17 mouse cellular contexts compared by ENCODE assay signal in the genomic region with DNA sequence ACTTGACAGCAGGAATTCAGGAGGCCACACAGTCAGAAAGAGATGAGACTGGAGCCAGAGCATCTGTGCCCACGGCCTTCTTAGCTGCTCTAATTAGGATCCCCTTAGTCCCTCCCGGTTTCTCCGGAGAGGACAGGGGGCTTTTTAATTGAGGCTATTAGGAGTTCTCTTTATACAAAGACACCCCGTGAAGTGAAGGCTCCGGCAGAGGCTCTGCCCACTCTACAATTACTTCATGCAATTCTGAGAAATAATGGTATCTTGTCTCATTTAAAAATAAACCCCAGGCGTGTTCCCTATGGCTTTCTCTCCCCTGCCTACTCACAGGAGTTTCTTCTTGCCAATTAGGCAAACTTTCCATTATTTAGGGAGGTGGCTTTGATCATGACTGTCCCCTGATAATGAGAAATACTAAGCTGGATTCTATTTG. TPM values are rescaled to one million over a fixed set of nuclear protein-coding genes. Genes with fewer than 3 reads are reported as not detected.
DNase-seq lines count a peak whose midpoint lies in the region; ATAC-seq and TF ChIP-seq lines count a peak whose summit lies in the region.
"Had no signal": no experiment of that assay in that cellular context is flagged by ENCODE, and none has a peak within 500 bp of the region (broad histone marks: within the 10 kb centered on the region; RNA-seq: fewer than 3 reads in every experiment).

No protein-coding gene starts in this region.

- WGBS in hindbrain, embryonic 11.5 days = 28% methylated on average over 6 of the region's 6 CpGs
- WGBS in hindbrain, embryonic 10.5 days = 35% methylated on average over 6 of the region's 6 CpGs
- 33% methylated on average over 6 of the region's 6 CpGs for WGBS in embryonic facial prominence, embryonic 14.5 days
- WGBS in hindbrain, embryonic 12.5 days = 24% methylated on average over 6 of the region's 6 CpGs
- 13% methylated on average over 6 of the region's 6 CpGs for WGBS in midbrain, postnatal 0 days
- 76% methylated on average over 6 of the region's 6 CpGs for WGBS in stomach, postnatal 0 days

- no peak overlapping the region for H3K4me2 ChIP-seq in hindbrain, embryonic 11.5 days (replicated peaks; ENCODE audit: low read depth, low read length)
- no peak overlapping the region for H3K4me2 ChIP-seq in embryonic facial prominence, embryonic 14.5 days (ENCODE audit: low read depth, low read length)
- no peak overlapping the region for H3K4me2 ChIP-seq in hindbrain, embryonic 12.5 days (replicated peaks)
- no peak overlapping the region for H3K4me2 ChIP-seq in midbrain, postnatal 0 days (ENCODE audit: low read depth, low read length, poor library complexity, severe bottlenecking)
- H3K4me2 ChIP-seq in stomach, postnatal 0 days (replicated peaks; ENCODE audit: low read depth) = no peak overlapping the region

- H3K9me3 ChIP-seq in hindbrain, embryonic 11.5 days (ENCODE audit: control insufficient read depth, low read length) = no peaks in the 10 kb centered on the region
- H3K9me3 ChIP-seq in hindbrain, embryonic 10.5 days = no peaks in the 10 kb centered on the region
- no peaks in the 10 kb centered on the region for H3K9me3 ChIP-seq in embryonic facial prominence, embryonic 14.5 days (ENCODE audit: control insufficient read depth, low read length)
- H3K9me3 ChIP-seq in hindbrain, embryonic 12.5 days (replicated peaks) = no peaks in the 10 kb centered on the region
- no peaks in the 10 kb centered on the region for H3K9me3 ChIP-seq in midbrain, postnatal 0 days (ENCODE audit: low read length)
- no peaks in the 10 kb centered on the region for H3K9me3 ChIP-seq in stomach, postnatal 0 days (ENCODE audit: control insufficient read depth, low read length)

- no peak for TF ChIP-seq CTCF in midbrain, postnatal 0 days (IDR thresholded peaks at IDR 0.05)
- TF ChIP-seq CTCF in stomach, postnatal 0 days (IDR thresholded peaks at IDR 0.05; ENCODE audit: low read depth) = no peak

- no peak overlapping the region for H3K4me3 ChIP-seq in hindbrain, embryonic 11.5 days (ENCODE audit: low read depth, low read length)
- H3K4me3 ChIP-seq in hindbrain, embryonic 10.5 days = no peak overlapping the region
- H3K4me3 ChIP-seq in embryonic facial prominence, embryonic 14.5 days (ENCODE audit: low read depth, low read length) = no peak overlapping the region
- no peak overlapping the region for H3K4me3 ChIP-seq in hindbrain, embryonic 12.5 days
- no peak overlapping the region for H3K4me3 ChIP-seq in midbrain, postnatal 0 days (ENCODE audit: low read depth, low read length)
- H3K4me3 ChIP-seq in stomach, postnatal 0 days (ENCODE audit: low read depth, low read length) = no peak overlapping the region
- H3K4me3 ChIP-seq: left cerebral cortex, adult 2 months had no signal

- no peak for TF ChIP-seq EP300 in stomach, postnatal 0 days (optimal IDR thresholded peaks at IDR 0.05)

- DNase-seq in hindbrain, embryonic 11.5 days (ENCODE audit: low spot score) = no peak
- DNase-seq in hindbrain, embryonic 10.5 days (ENCODE audit: low spot score) = no peak
- DNase-seq in embryonic facial prominence, embryonic 14.5 days (ENCODE audit: low spot score) = peak; percentile 62
- peak; percentile 32 for DNase-seq in midbrain, postnatal 0 days (ENCODE audit: low spot score)
- DNase-seq in thymus, postnatal 14 days = no peak
- no peak for DNase-seq in heart, postnatal 25 days (ENCODE audit: low spot score)
- DNase-seq in stomach, postnatal 0 days (ENCODE audit: low spot score) = no peak
- DNase-seq: cerebellum, adult 2 months; heart, adult 11 months; kidney, adult 9 months; liver, postnatal 0 days; thymus, adult 2 months had no signal

- no peaks in the 10 kb centered on the region for H3K27me3 ChIP-seq in hindbrain, embryonic 11.5 days (ENCODE audit: control insufficient read depth, insufficient read depth, low read length)
- no peaks in the 10 kb centered on the region for H3K27me3 ChIP-seq in hindbrain, embryonic 10.5 days (ENCODE audit: insufficient read depth, poor library complexity, severe bottlenecking)
- no peaks in the 10 kb centered on the region for H3K27me3 ChIP-seq in embryonic facial prominence, embryonic 14.5 days (replicated peaks; ENCODE audit: control insufficient read depth, insufficient read depth, low read length)
- no peaks in the 10 kb centered on the region for H3K27me3 ChIP-seq in hindbrain, embryonic 12.5 days
- H3K27me3 ChIP-seq in midbrain, postnatal 0 days (ENCODE audit: insufficient read depth, low read length) = no peaks in the 10 kb centered on the region
- no peaks in the 10 kb centered on the region for H3K27me3 ChIP-seq in stomach, postnatal 0 days (ENCODE audit: control insufficient read depth, insufficient read depth, low read length)

- intact Hi-C loops in heart, postnatal 25 days (cut with DNase I) = no loop called here

- peak; percentile 49; the same call in 1 of the 2 replicates for ATAC-seq in hindbrain, embryonic 11.5 days (ENCODE audit: low FRiP score)
- peak; percentile 75 for ATAC-seq in embryonic facial prominence, embryonic 14.5 days (ENCODE audit: low read depth)
- ATAC-seq in hindbrain, embryonic 12.5 days (ENCODE audit: low FRiP score) = peak; percentile 77; the same call in 1 of the 2 replicates
- peak; percentile 60 for ATAC-seq in midbrain, postnatal 0 days (ENCODE audit: low FRiP score)
- no peak for ATAC-seq in stomach, postnatal 0 days (ENCODE audit: low FRiP score, low TSS enrichment)
- ATAC-seq: inflammation-experienced regulatory T-cells, adult 6 months; liver, postnatal 0 days had no signal

- H3K36me3 ChIP-seq in hindbrain, embryonic 11.5 days (ENCODE audit: control insufficient read depth, insufficient read depth, low read length) = no peaks in the 10 kb centered on the region
- H3K36me3 ChIP-seq in hindbrain, embryonic 10.5 days = no peaks in the 10 kb centered on the region
- H3K36me3 ChIP-seq in embryonic facial prominence, embryonic 14.5 days (ENCODE audit: control insufficient read depth, insufficient read depth, low read length) = no peaks in the 10 kb centered on the region
- H3K36me3 ChIP-seq in hindbrain, embryonic 12.5 days = no peaks in the 10 kb centered on the region
- H3K36me3 ChIP-seq in midbrain, postnatal 0 days (ENCODE audit: insufficient read depth, low read length) = no peaks in the 10 kb centered on the region
- no peaks in the 10 kb centered on the region for H3K36me3 ChIP-seq in stomach, postnatal 0 days (ENCODE audit: control insufficient read depth, insufficient read depth, low read length)

- no peak overlapping the region for H3K27ac ChIP-seq in hindbrain, embryonic 11.5 days (ENCODE audit: low read depth, low read length)
- H3K27ac ChIP-seq in hindbrain, embryonic 10.5 days = no peak overlapping the region
- no peak overlapping the region for H3K27ac ChIP-seq in embryonic facial prominence, embryonic 14.5 days (replicated peaks; ENCODE audit: low read depth, low read length)
- H3K27ac ChIP-seq in hindbrain, embryonic 12.5 days = peak overlapping the region; percentile 45; the same call in 1 of the 2 replicates
- H3K27ac ChIP-seq in midbrain, postnatal 0 days (ENCODE audit: low read depth, low read length) = no peak overlapping the region
- no peak overlapping the region for H3K27ac ChIP-seq in stomach, postnatal 0 days (replicated peaks)
- H3K27ac ChIP-seq: left cerebral cortex, adult 2 months; macrophage had no signal

- H3K4me1 ChIP-seq in hindbrain, embryonic 11.5 days (replicated peaks; ENCODE audit: control insufficient read depth, insufficient read depth, low read length) = no peaks in the 10 kb centered on the region
- no peaks in the 10 kb centered on the region for H3K4me1 ChIP-seq in hindbrain, embryonic 10.5 days (replicated peaks)
- no peaks in the 10 kb centered on the region for H3K4me1 ChIP-seq in embryonic facial prominence, embryonic 14.5 days (ENCODE audit: control insufficient read depth, insufficient read depth, low read length)
- H3K4me1 ChIP-seq in hindbrain, embryonic 12.5 days = no peaks in the 10 kb centered on the region; the same call in 1 of the 2 replicates
- H3K4me1 ChIP-seq in midbrain, postnatal 0 days (ENCODE audit: insufficient read depth, low read length) = no peaks in the 10 kb centered on the region
- H3K4me1 ChIP-seq in stomach, postnatal 0 days (replicated peaks; ENCODE audit: control insufficient read depth, insufficient read depth) = no peaks in the 10 kb centered on the region

- H3K9ac ChIP-seq in hindbrain, embryonic 11.5 days (ENCODE audit: low read depth, low read length) = no peak overlapping the region
- no peak overlapping the region for H3K9ac ChIP-seq in embryonic facial prominence, embryonic 14.5 days (ENCODE audit: low read depth, low read length)
- H3K9ac ChIP-seq in hindbrain, embryonic 12.5 days = no peak overlapping the region
- H3K9ac ChIP-seq in midbrain, postnatal 0 days (replicated peaks; ENCODE audit: low read length, poor library complexity, severe bottlenecking) = no peak overlapping the region
- no peak overlapping the region for H3K9ac ChIP-seq in stomach, postnatal 0 days (ENCODE audit: low read length)
- H3K9ac ChIP-seq: liver, postnatal 0 days had no signal

RNA-seq across cellular contexts. Expression of a gene that starts 20.2 kb away (rescaled TPM):
- polyA plus RNA-seq in hindbrain, embryonic 11.5 days (2014; fragmentation: Nextera tagmentation; extraction: Ambion mirVana) = 0.10 and 0.22 TPM in 2 replicates
- polyA plus RNA-seq in hindbrain, embryonic 10.5 days (2016; fragmentation: Nextera tagmentation; extraction: Ambion mirVana) = not detected in 2 replicates
- 0.30 and 0.45 TPM in 2 replicates for polyA plus RNA-seq in embryonic facial prominence, embryonic 14.5 days (2014; fragmentation: Nextera tagmentation; extraction: Ambion mirVana)
- polyA plus RNA-seq in hindbrain, embryonic 12.5 days (2016; fragmentation: Nextera tagmentation; extraction: Ambion mirVana) = not detected in 2 replicates
- total RNA-seq in midbrain, postnatal 0 days (2014; rRNA removed) = not detected in 2 replicates
- polyA plus RNA-seq in midbrain, postnatal 0 days (2015; fragmentation: Nextera tagmentation; extraction: Ambion mirVana) = 0.11 and 0.23 TPM in 2 replicates
- not detected for total RNA-seq in heart, postnatal 25 days (2021)
- polyA plus RNA-seq in stomach, postnatal 0 days (2015; fragmentation: Nextera tagmentation; extraction: Ambion mirVana) = 1.1 and 1.6 TPM in 2 replicates
- polyA plus RNA-seq: C2C12 had no signal

RNA-seq across cellular contexts. Expression of a gene that starts 35.6 kb away (rescaled TPM):
- polyA plus RNA-seq in hindbrain, embryonic 11.5 days (2014; fragmentation: Nextera tagmentation; extraction: Ambion mirVana) = 25.3 and 26.0 TPM in 2 replicates
- polyA plus RNA-seq in hindbrain, embryonic 10.5 days (2016; fragmentation: Nextera tagmentation; extraction: Ambion mirVana) = 15.7 and 18.9 TPM in 2 replicates
- polyA plus RNA-seq in embryonic facial prominence, embryonic 14.5 days (2014; fragmentation: Nextera tagmentation; extraction: Ambion mirVana) = 25.0 and 26.3 TPM in 2 replicates
- 33.3 and 33.7 TPM in 2 replicates for polyA plus RNA-seq in hindbrain, embryonic 12.5 days (2016; fragmentation: Nextera tagmentation; extraction: Ambion mirVana)
- total RNA-seq in midbrain, postnatal 0 days (2014; rRNA removed) = 62.1 and 64.4 TPM in 2 replicates
- polyA plus RNA-seq in midbrain, postnatal 0 days (2015; fragmentation: Nextera tagmentation; extraction: Ambion mirVana) = 56.6 and 61.2 TPM in 2 replicates
- total RNA-seq in heart, postnatal 25 days (2021) = 10 to 100 TPM; 13.9 to 14.3 TPM
- 13.8 and 14.9 TPM in 2 replicates for polyA plus RNA-seq in stomach, postnatal 0 days (2015; fragmentation: Nextera tagmentation; extraction: Ambion mirVana)

Comparison
In these comparisons a context has a peak if more than half of its experiments do, and no peak if none do; other contexts are left out.
1. DNase-seq: peak in embryonic facial prominence, embryonic 14.5 days (single experiment) and midbrain, postnatal 0 days (single experiment); none in hindbrain, embryonic 11.5 days (single experiment), hindbrain, embryonic 10.5 days (single experiment), thymus, postnatal 14 days (single experiment), heart, postnatal 25 days (single experiment) and stomach, postnatal 0 days (single experiment).